Mouse (Mus musculus) intestine, postnatal 0 days (tissue): ENCODE measurements around the gene E2f2. TPM values are rescaled to one million over a fixed set of nuclear protein-coding genes. Genes with fewer than 3 reads are reported as not detected.

Source experiments
- ATAC-seq: fragments of 200-750 bp; cut with Nextera tagmentation; 2 replicates; pipeline ENCODE4 v1.8.0; 2017; ENCODE audit warnings: mild to moderate bottlenecking, moderate TSS enrichment, moderate library complexity
- H3K27ac ChIP-seq: fragments of 300-500 bp; sonication (generic); 2 replicates; pipeline ENCODE4 v1.5.1; 2014; ENCODE audit warnings: mild to moderate bottlenecking, low read depth, low read length, moderate library complexity
- H3K27me3 ChIP-seq: fragments of 300-500 bp; sonication (generic); replicated peaks from 2 replicates; pipeline ENCODE4 v1.6.1; 2014; ENCODE audit warnings: low read length, mixed read lengths; ENCODE audit not compliant: control insufficient read depth, insufficient read depth
- H3K36me3 ChIP-seq: fragments of 300-500 bp; sonication (generic); 2 replicates; pipeline ENCODE4 v1.6.1; 2014; ENCODE audit warnings: mild to moderate bottlenecking, moderate library complexity; ENCODE audit not compliant: control insufficient read depth, insufficient read depth
- H3K4me1 ChIP-seq: fragments of 300-500 bp; sonication (generic); replicated peaks from 2 replicates; pipeline ENCODE4 v1.6.1; 2014; ENCODE audit warnings: antibody characterized with exemption, low read length, mixed read lengths; ENCODE audit not compliant: control insufficient read depth, insufficient read depth
- H3K4me2 ChIP-seq: fragments of 300-500 bp; sonication (generic); replicated peaks from 2 replicates; pipeline ENCODE4 v1.6.1; 2014; ENCODE audit warnings: low read depth, mild to moderate bottlenecking, moderate library complexity
- H3K4me3 ChIP-seq: fragments of 300-500 bp; sonication (generic); 2 replicates; pipeline ENCODE4 v1.5.1; 2014; ENCODE audit warnings: low read depth, low read length
- H3K9ac ChIP-seq: fragments of 300-500 bp; sonication (generic); 2 replicates; pipeline ENCODE4 v1.6.1; 2014; ENCODE audit warnings: mild to moderate bottlenecking, low read depth, low read length
- H3K9me3 ChIP-seq: fragments of 300-500 bp; sonication (generic); 2 replicates; pipeline ENCODE4 v1.6.1; 2016; ENCODE audit warnings: mixed run types; ENCODE audit not compliant: control insufficient read depth
- CTCF ChIP-seq: sonication (generic); IDR thresholded peaks from 2 replicates; pipeline ENCODE4 v1.5.1; 2016; ENCODE audit warnings: low read depth, mild to moderate bottlenecking, control low read depth, antibody characterized with exemption, moderate library complexity
- WGBS: fragments of 180-500 bp; shearing (Covaris S2); extraction: QIAGEN DNeasy Blood & Tissue Kit; methylation state at CpG from one replicate; pipeline ENCODE4 v1.1.7; 2014; 5-methylcytosine and 5-hydroxymethylcytosine counted together
- polyA plus RNA-seq: library from polyadenylated mRNA; unstranded; fragments of >200 nt; fragmentation: Nextera tagmentation; extraction: Ambion mirVana; gene quantifications from 2 replicates; pipeline ENCODE4 v1.2.1, GENCODE M21; 2015

E2f2 gene
- polyA plus RNA-seq, 1 experiment from 2014 or later, result 4.2 TPM

DNA sequence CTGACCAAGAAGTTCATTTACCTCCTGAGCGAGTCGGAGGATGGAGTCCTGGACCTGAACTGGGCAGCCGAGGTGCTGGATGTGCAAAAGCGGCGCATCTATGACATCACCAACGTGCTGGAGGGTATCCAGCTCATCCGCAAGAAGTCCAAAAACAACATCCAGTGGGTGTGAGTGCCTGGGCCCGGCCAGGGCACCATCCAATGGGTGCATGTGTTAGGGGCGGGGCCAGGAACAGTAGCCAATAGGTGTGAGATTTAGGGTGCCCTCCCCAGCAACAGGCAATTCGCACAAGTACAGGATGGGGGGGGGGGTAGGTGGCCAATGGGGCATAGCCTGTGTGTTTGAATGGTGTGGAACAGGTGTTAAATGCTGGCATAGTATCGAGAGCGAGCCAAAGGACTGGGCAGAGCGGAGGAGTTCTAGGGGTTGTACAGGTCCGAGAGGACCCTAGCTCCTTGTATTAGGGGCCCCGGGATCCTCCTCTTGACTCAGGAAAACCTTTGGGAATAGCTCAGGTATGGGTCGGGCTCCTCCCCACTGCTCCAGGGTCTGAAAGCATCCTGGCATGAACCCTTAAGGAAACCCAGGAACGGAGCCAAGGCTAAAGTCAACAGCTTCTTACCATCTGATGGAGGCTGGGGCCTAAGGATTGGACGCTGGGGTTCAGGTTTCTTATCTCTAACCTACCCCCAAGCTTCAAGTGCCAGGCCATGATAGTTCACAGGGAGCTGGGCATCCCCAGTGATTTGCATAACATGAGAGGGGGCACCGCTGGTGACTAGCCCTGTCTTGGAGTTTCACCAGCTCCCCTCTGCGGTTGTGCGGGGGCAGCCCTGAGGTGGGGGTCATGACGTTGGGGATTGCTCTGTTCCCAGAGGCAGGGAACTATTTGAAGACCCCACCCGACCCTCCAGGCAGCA lies 8.5 kb downstream of the E2f2 start:
- WGBS, result 50% methylated on average over 23 of the region's 23 CpGs
- Histone ChIP-seq H3K27me3 (no peaks in the 10 kb centered on the region), H3K4me3 (peak overlapping the region; percentile 18; the same call in 1 of the 2 replicates), H3K4me2 (peak overlapping the region; percentile 54), H3K4me1 (peaks cover 20% of the 10 kb centered on the region), H3K27ac (peak overlapping the region; percentile 57; the same call in 1 of the 2 replicates), H3K9ac (no peak overlapping the region), H3K9me3 (no peaks in the 10 kb centered on the region), H3K36me3 (no peaks in the 10 kb centered on the region; the same call in 1 of the 2 replicates)
- ATAC-seq, result no peak
- no peak for TF ChIP-seq CTCF

DNA sequence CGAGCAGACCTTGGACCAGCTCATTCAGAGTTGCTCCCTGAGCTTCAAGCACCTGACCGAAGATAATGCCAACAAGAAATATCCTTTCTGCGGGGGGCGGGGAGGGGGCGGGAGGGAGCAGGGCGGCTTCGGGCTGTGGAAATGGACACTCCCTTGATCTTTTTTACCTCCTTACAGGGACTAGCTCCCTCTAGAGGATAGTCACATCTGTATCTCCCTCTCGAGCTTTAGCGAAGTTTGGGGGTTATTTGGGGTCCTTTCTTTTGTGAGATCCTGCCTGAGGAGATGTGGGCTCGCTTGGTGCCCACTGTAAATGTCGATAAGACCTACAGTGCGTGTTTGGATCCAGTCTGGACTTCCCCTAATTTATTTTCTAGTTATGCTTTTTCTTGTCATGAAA lies 9.2 kb downstream of the E2f2 start:
- Histone ChIP-seq H3K27ac (no peak overlapping the region), H3K36me3 (no peaks in the 10 kb centered on the region; the same call in 1 of the 2 replicates), H3K4me2 (peak overlapping the region; percentile 54), H3K9me3 (no peaks in the 10 kb centered on the region), H3K9ac (no peak overlapping the region), H3K4me3 (no peak overlapping the region), H3K4me1 (peaks cover 19% of the 10 kb centered on the region), H3K27me3 (no peaks in the 10 kb centered on the region)
- no peak for ATAC-seq
- TF ChIP-seq CTCF, result peak; percentile 62
- 36% methylated on average over 12 of the region's 12 CpGs for WGBS

DNA sequence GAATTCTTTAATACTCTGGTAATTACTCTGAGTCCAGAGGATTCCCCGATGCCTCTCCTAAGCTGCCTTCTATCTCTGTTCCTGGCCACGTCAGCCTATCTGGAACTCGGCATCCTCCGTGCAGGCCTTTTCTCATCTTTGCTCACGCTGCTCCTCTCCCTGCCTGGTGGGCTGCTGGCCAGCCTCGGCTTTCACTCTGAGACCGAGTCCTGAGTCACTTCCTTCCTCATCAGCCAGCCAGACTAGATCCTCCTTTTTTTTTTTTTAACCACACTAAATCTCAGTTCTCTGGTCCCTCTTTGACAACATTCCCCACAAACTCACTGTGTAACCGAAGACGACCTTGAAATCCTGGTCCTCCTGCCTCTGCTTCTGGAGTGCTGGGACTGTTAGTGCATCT lies 13.2 kb downstream of the E2f2 start:
- no peak overlapping the region for H3K4me2 ChIP-seq
- H3K9ac ChIP-seq, result no peak overlapping the region
- WGBS, result 70% methylated on average over 9 of the region's 9 CpGs
- no peak for ATAC-seq
- no peaks in the 10 kb centered on the region; the same call in 1 of the 2 replicates for H3K36me3 ChIP-seq
- TF ChIP-seq CTCF, result no peak
- no peak overlapping the region for H3K27ac ChIP-seq
- no peaks in the 10 kb centered on the region for H3K27me3 ChIP-seq
- peaks cover 6% of the 10 kb centered on the region; the same call in 1 of the 2 replicates for H3K4me1 ChIP-seq
- no peak overlapping the region for H3K4me3 ChIP-seq
- H3K9me3 ChIP-seq, result no peaks in the 10 kb centered on the region

DNA sequence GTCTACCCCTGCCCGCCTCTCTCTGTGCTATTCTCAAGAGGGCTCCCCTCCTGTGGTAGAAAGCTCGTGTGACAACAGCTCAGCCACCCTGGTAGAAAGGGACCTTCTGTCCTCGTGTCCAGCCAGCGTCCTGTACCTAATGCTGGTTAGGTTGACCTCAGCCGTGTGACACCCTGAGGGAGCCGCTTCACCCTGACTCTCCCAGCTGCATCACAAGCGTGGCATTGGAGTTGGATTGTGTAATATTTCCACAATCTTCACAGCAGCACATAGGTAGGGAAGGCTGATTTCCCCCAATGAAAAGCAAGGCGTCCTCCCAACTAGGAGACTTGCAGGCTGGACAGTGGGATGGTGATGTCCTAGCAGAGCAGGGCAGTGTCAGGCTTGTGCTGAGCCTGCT lies 14.1 kb downstream of the E2f2 start:
- H3K4me1 ChIP-seq, result peaks cover 6% of the 10 kb centered on the region; the same call in 1 of the 2 replicates
- H3K9me3 ChIP-seq, result no peaks in the 10 kb centered on the region
- peak overlapping the region; percentile 61 for H3K4me2 ChIP-seq
- H3K9ac ChIP-seq, result peak overlapping the region; percentile 45; the same call in 1 of the 2 replicates
- TF ChIP-seq CTCF, result no peak
- peak overlapping the region; percentile 25 for H3K4me3 ChIP-seq
- 52% methylated on average over 8 of the region's 8 CpGs for WGBS
- H3K27ac ChIP-seq, result peak overlapping the region; percentile 82
- peak; percentile 17 for ATAC-seq
- H3K36me3 ChIP-seq, result no peaks in the 10 kb centered on the region; the same call in 1 of the 2 replicates
- no peaks in the 10 kb centered on the region for H3K27me3 ChIP-seq

DNA sequence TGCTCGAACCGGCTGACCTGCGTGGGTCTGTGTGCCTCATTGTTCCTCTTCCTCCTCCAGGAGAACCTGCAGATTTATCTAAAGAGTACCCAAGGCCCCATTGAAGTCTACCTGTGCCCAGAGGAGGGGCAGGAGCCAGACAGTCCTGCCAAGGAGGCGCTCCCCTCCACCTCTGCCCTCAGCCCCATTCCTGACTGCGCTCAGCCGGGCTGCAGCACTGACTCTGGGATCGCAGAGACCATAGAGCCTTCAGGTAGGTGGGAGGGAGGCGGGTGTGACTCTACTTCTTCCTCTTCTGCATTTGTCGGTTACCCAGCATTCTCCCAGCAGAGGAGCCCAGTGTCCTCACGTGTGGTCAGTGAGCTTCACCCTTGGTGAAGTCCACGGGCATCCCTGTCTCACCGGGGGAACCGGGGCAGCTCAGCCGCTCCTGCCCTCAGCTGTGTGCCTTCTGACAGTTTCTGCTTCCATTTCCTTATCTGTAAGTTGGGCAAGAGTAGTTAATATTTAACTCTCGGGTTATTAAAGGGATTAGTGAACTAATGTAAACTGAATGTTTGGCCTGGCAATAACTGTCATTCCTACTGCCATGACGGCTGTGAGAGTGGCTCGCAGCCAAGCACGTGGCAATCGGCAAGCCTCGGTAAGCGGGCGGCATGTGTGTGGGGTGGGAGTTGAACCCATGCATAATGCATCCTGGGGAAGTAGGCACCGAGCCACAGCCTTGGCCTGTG lies 14.7 kb downstream of the E2f2 start:
- 38% methylated on average over 23 of the region's 23 CpGs for WGBS
- H3K27me3 ChIP-seq, result no peaks in the 10 kb centered on the region
- peak; percentile 82 for ATAC-seq
- peaks cover 6% of the 10 kb centered on the region; the same call in 1 of the 2 replicates for H3K4me1 ChIP-seq
- H3K4me2 ChIP-seq, result peak overlapping the region; percentile 61
- H3K4me3 ChIP-seq, result peak overlapping the region; percentile 25
- peak overlapping the region; percentile 45; the same call in 1 of the 2 replicates for H3K9ac ChIP-seq
- no peaks in the 10 kb centered on the region for H3K9me3 ChIP-seq
- no peaks in the 10 kb centered on the region; the same call in 1 of the 2 replicates for H3K36me3 ChIP-seq
- H3K27ac ChIP-seq, result peak overlapping the region; percentile 82
- TF ChIP-seq CTCF, result no peak
